Mouse (Mus musculus) bone marrow, adult 2 months (tissue): ENCODE measurements around the gene Tarsl2. TPM values are rescaled to one million over a fixed set of nuclear protein-coding genes. Genes with fewer than 3 reads are reported as not detected.

ENCODE experiments used
- H3K27ac ChIP-seq: fragments of 200-500 bp; 2 replicates; pipeline ENCODE4 v1.5.1; 2012; ENCODE audit warnings: low read depth, mild to moderate bottlenecking, control low read depth, inconsistent platforms, low read length; ENCODE audit not compliant: control insufficient read depth, poor library complexity, insufficient read depth
- H3K4me1 ChIP-seq: fragments of 200-500 bp; 2 replicates; pipeline ENCODE4 v1.6.1; 2011; ENCODE audit warnings: low read length; ENCODE audit not compliant: control insufficient read depth, insufficient read depth
- H3K4me3 ChIP-seq: fragments of 200-500 bp; replicated peaks from 2 replicates; pipeline ENCODE3; 2011; ENCODE audit warnings: mild to moderate bottlenecking, low read depth, low read length, control low read depth; ENCODE audit not compliant: control insufficient read depth
- CTCF ChIP-seq: fragments of 200-500 bp; IDR thresholded peaks from 2 replicates; pipeline ENCODE4 v1.5.1; 2011; ENCODE audit warnings: low read length, control low read depth; ENCODE audit not compliant: control insufficient read depth, insufficient read depth
- POLR2A ChIP-seq: fragments of 200-500 bp; IDR thresholded peaks from 2 replicates; pipeline ENCODE4 v1.6.1; 2011; ENCODE audit warnings: low read depth, mild to moderate bottlenecking, control low read depth, low read length, borderline replicate concordance; ENCODE audit not compliant: control insufficient read depth
- WGBS: fragments of 180-500 bp; shearing (Covaris S2); methylation state at CpG from one replicate; pipeline ENCODE4 v1.1.7; 2018; 5-methylcytosine and 5-hydroxymethylcytosine counted together
- polyA plus RNA-seq: library from polyadenylated mRNA; stranded (reverse); fragments of >200 nt; gene quantifications from 2 replicates; pipeline ENCODE4 v1.2.4, GENCODE M21; 2011; ENCODE audit warnings: low replicate concordance; ENCODE audit not compliant: missing spikeins, insufficient read depth, insufficient read length

Gene Tarsl2
- polyA plus RNA-seq, 1 experiment, result 6.3 TPM

DNA sequence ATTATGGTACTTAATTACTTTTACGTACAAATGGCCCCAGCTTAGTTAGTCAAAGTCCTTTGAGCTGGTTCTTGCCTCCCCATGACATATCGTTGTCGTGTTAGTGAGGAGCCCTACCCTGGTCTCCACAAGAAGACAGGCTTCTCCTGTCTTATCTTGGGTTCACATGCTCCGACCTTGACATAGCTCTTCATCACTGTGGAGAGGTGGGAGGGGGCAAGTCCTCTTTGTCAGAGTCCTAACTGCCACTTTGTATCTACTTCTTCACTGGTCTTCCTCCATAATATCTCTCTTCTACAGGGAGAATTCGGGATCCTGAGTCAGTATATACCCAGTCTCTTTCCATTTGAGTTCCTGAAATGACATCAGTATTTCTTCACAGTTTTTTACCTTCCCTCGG, 4.0 kb upstream of the Tarsl2 start:
- Histone ChIP-seq H3K27ac (no peak overlapping the region), H3K4me3 (no peak overlapping the region), H3K4me1 (peaks cover 4% of the 10 kb centered on the region)
- TF ChIP-seq CTCF (no peak), POLR2A (no peak)
- WGBS, result 53% methylated on average over 6 of the region's 6 CpGs

DNA sequence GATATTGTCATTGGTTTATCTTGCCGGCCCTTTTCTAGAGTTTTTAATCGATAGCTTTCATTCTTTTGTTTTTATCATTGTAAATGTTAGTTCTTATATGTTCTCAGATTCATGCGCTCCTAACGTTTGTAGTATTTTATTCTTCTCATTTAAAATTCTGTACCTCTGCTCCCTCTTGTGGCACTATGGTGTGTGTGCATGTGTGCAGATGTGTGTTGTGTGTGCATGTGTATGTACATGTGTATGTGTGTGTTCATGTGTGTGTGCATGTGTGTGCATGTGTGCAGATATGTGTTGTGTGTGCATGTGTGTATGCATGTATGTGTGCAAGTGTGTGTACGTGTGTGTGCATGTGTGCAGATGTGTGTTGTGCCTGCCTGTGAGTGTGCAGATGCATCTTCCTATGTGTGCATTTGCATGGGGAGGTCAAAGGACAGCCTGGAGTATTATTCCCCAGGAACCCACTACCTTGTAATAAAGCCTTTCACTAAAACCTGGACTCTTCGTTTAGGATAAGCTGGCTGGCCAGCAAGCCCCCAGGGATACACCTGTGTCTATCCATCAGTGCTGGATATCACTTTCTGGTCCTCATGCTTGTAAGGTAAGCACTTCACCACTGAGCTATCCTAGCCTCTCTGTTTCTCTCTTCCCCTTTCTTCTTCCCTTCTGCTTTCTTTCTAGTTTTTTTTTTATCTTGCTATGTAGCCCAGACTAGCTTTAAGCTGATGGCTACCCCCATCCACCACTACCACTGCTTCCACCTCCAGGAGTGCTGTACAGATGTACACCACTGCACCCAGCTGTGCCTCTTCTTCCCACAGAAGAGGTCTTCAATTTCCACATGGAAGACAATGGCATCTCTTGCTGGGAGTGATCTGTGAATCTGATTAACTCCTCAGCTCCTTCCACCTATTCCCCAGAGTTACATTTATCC, 2.1 kb upstream of the Tarsl2 start:
- Histone ChIP-seq H3K4me3 (no peak overlapping the region), H3K4me1 (peaks cover 4% of the 10 kb centered on the region), H3K27ac (no peak overlapping the region)
- TF ChIP-seq POLR2A (no peak), CTCF (no peak)
- WGBS, result 53% methylated on average over 6 of the region's 6 CpGs

GRCm38 (mm10) chr7:65643861-65644421, 757 bp upstream of the Tarsl2 start:
- Histone ChIP-seq H3K4me1 (peaks cover 4% of the 10 kb centered on the region), H3K4me3 (peak overlapping the region; percentile 61), H3K27ac (peak overlapping the region; percentile 55; the same call in 1 of the 2 replicates)
- TF ChIP-seq CTCF (no peak), POLR2A (no peak)
- WGBS, result 41% methylated on average over 6 of the region's 6 CpGs

- Histone ChIP-seq H3K4me1 (peaks cover 4% of the 10 kb centered on the region), H3K27ac (no peak overlapping the region), H3K4me3 (peak overlapping the region; percentile 43)
- TF ChIP-seq POLR2A (no peak), CTCF (no peak)
- WGBS, result 75% methylated on average over 8 of the region's 8 CpGs
Observed at GRCm38 (mm10) chr7:65645996-65646395, 1.3 kb downstream of the Tarsl2 start.

DNA sequence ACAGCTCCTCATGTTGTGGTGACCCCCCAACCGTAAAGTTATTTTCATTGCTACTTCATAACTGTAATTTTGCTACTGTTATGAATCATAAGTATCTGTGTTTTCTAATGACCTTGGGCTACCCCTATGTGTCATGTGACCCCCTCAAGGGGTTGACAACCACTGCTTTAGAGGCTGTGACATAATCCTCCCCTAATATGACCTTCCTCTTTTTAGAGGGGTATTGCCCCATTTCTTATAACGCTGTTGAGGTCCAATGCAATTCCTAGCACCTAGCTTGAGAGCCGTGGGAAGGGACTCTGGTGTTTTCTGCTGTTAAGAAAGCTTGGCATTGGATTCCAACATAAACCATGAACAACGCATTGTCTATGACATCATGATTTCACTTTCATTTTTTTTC, 6.0 kb downstream of the Tarsl2 start:
- no peak overlapping the region for H3K4me3 ChIP-seq
- 61% methylated on average over 4 of the region's 4 CpGs for WGBS
- no peaks in the 10 kb centered on the region for H3K4me1 ChIP-seq
- no peak overlapping the region for H3K27ac ChIP-seq
- TF ChIP-seq POLR2A (no peak), CTCF (no peak)

- Histone ChIP-seq H3K4me1 (no peaks in the 10 kb centered on the region), H3K27ac (no peak overlapping the region), H3K4me3 (no peak overlapping the region)
- TF ChIP-seq CTCF (no peak), POLR2A (no peak)
- 84% methylated on average over 2 of the region's 2 CpGs for WGBS
Observed at GRCm38 (mm10) chr7:65657490-65658120, 12.9 kb downstream of the Tarsl2 start.

- Histone ChIP-seq H3K4me1 (no peaks in the 10 kb centered on the region), H3K4me3 (no peak overlapping the region), H3K27ac (no peak overlapping the region)
- WGBS, result 91% methylated on average over 11 of the region's 11 CpGs
- TF ChIP-seq CTCF (no peak), POLR2A (no peak)
Observed at GRCm38 (mm10) chr7:65663225-65663790, 18.6 kb downstream of the Tarsl2 start.

DNA sequence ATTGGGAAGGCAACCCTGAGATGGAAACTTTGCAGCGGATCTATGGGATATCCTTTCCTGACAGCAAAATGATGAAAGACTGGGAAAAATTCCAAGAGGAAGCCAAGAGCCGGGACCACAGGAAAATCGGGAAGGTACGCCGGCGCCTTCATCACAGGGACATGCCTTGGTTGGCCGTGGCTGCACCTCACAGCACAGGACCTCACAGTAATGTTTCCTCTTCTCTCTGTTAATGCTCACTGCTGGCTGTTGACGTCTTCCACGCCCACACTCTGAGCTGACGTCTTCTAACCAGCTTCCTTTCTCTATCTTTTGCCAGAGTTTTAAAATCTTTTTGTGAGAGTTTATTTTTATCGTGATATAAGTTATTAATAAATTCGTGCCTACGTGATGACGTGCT, 19.2 kb downstream of the Tarsl2 start:
- 87% methylated on average over 14 of the region's 14 CpGs for whole genome bisulfite sequencing
- H3K4me1 ChIP-seq, result no peaks in the 10 kb centered on the region
- H3K27ac ChIP-seq, result no peak overlapping the region
- TF ChIP-seq CTCF, result no peak
- TF ChIP-seq POLR2A, result no peak
- H3K4me3 ChIP-seq, result no peak overlapping the region
